Mouse (Mus musculus) myocyte (in vitro differentiated cells): ENCODE measurements around the gene Ap2a1.

ENCODE experiments used
- CEBPB ChIP-seq: IDR thresholded peaks from 2 replicates; pipeline ENCODE4 v1.6.1; 2011; ENCODE audit warnings: mild to moderate bottlenecking, moderate library complexity; ENCODE audit not compliant: poor library complexity, insufficient read depth, severe bottlenecking
- E2F4 ChIP-seq: IDR thresholded peaks from one replicate; pipeline ENCODE4 v1.6.1; 2011; ENCODE audit warnings: mild to moderate bottlenecking, control low read depth, moderate library complexity; ENCODE audit not compliant: insufficient read depth
- MAX ChIP-seq: IDR thresholded peaks from one replicate; pipeline ENCODE4 v1.6.1; 2011; ENCODE audit warnings: low read depth, mild to moderate bottlenecking, control low read depth
- MYOD1 ChIP-seq, 3 experiments: IDR thresholded peaks; one replicate each; pipeline ENCODE4 v1.6.1; 2011; ENCODE audit warnings: control low read depth in 2 of 3, low read depth in 2 of 3, mild to moderate bottlenecking in 2 of 3, moderate library complexity in 1 of 3; ENCODE audit not compliant: insufficient read length in 2 of 3, control insufficient read depth in 1 of 3
- MYOG ChIP-seq, 3 experiments: IDR thresholded peaks; one replicate each; pipeline ENCODE4 v1.6.1; 2011; ENCODE audit warnings: control low read depth in 2 of 3, low read depth in 2 of 3, mild to moderate bottlenecking in 2 of 3; ENCODE audit not compliant: insufficient read length in 2 of 3, control insufficient read depth in 1 of 3, insufficient read depth in 1 of 3
- POLR2A ChIP-seq: IDR thresholded peaks from one replicate; pipeline ENCODE4 v1.6.1; 2011; ENCODE audit warnings: low read depth, mild to moderate bottlenecking, control low read depth, moderate library complexity; ENCODE audit not compliant: insufficient read length
- POLR2AphosphoS2 ChIP-seq: IDR thresholded peaks from one replicate; pipeline ENCODE4 v1.6.1; 2011; ENCODE audit warnings: low read depth, control low read depth; ENCODE audit not compliant: insufficient read length
- TCF3 ChIP-seq: IDR thresholded peaks from one replicate; pipeline ENCODE4 v1.6.1; 2011; ENCODE audit warnings: low read depth, control low read depth; ENCODE audit not compliant: insufficient read length
- USF1 ChIP-seq: IDR thresholded peaks from one replicate; pipeline ENCODE4 v1.6.1; 2011; ENCODE audit warnings: low read depth, mild to moderate bottlenecking, control low read depth, moderate library complexity

DNA sequence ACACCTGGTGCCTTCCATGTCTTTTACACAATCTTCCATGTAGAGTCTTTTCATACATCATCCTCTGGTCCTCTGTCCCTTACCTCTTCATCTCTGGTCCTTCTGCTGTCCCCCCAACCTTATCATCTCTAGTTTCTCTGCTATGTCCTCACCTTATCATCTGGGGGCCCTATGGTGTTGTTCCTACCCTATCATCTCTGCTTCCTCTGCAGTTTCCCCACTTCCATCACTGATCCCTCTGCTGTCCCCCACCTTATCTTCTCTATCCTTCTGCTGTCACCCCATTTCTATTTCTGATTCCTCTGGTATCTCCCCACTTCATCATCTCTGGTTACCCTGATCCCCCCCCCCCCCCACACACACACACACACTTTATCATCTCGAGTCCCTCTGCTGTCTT, 726 bp downstream of the Ap2a1 start:
- TF ChIP-seq USF1, result no peak
- TF ChIP-seq MYOG (IDR thresholded peaks at IDR 0.05; ENCODE audit: control insufficient read depth in 1 of 3, insufficient read depth in 1 of 3, insufficient read length in 2 of 3, low read depth in 2 of 3), result no peak
- TF ChIP-seq POLR2A, result no peak
- no peak for TF ChIP-seq MYOD1 (IDR thresholded peaks at IDR 0.05; ENCODE audit: control insufficient read depth in 1 of 3, insufficient read length in 2 of 3, low read depth in 2 of 3)
- TF ChIP-seq CEBPB, result no peak
- TF ChIP-seq MAX, result no peak
- no peak for TF ChIP-seq POLR2AphosphoS2
- TF ChIP-seq E2F4, result no peak
- no peak for TF ChIP-seq TCF3
